Mouse (Mus musculus): ENCODE data around the gene Gtsf1.
"Not testable (repeated sequence)": the region's sequence is repeated elsewhere in the genome, so short reads cannot be mapped to it uniquely, and the experiment has no call there.

Gene Gtsf1

DNA sequence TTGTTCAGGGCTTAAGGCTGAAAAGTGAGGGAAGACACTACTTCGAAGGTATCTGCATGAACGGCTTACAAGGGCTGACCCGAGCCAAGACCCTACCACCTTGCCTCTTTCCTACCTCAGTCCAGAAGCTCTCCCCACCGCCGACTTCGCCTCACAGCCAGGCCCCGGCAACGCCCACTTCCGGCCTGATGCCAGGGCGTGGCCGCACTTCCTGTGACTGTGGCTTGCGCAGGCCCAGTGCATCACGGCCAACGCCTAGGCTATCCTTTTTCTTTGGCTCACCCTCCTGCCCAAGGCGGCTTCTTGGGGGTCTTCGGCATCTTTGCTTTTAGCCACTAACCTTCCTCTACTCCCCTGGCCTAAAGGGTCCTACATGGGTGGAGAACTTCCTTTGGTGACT, at the start of gene Gtsf1:
Gene Gtsf1, minus strand, starts transcription at position 230 of the 400 bp plus-strand sequence.
- Histone ChIP-seq H3K36me3 (ENCODE audit: control insufficient read depth, insufficient read depth, low read length, poor library complexity, severe bottlenecking) (no peaks in the 10 kb centered on the region), H3K27me3 (ENCODE audit: control insufficient read depth, insufficient read depth, low read length, poor library complexity, severe bottlenecking) (no peaks in the 10 kb centered on the region; the same call in 1 of the 2 replicates)
- DNase-seq (ENCODE audit: low read depth, low spot score): no peak

DNA sequence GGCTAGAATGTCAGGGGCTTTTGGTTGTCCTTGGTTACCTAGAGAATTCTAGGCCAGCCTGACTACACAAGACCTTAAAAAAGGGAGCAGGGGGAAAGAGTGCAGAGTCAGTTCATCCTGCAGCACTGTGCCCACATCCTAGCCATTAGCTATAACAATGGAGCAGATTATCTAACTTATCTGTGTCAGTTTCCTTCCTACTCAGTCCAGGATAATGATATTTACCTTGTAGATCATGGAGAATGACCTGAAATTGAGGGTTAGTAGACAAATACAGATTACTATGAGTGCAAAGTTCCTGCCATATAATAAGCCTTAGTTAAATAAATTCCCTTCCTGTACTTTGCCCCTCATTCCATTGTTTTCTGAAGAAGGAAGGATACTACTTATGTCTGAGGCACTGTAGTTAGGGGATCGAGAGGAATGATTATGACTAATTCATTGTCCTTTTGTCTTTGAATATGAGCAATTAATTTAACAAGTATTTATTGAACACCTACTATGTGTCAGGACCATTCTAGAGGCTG, 48.9 kb upstream of the Gtsf1 start:
- peaks cover 45% of the 10 kb centered on the region for H3K36me3 ChIP-seq (ENCODE audit: control insufficient read depth, insufficient read depth, low read length, poor library complexity, severe bottlenecking)
- no peaks in the 10 kb centered on the region for H3K27me3 ChIP-seq (ENCODE audit: control insufficient read depth, insufficient read depth, low read length, poor library complexity, severe bottlenecking)
- no peak for DNase-seq (ENCODE audit: low read depth, low spot score)

DNA sequence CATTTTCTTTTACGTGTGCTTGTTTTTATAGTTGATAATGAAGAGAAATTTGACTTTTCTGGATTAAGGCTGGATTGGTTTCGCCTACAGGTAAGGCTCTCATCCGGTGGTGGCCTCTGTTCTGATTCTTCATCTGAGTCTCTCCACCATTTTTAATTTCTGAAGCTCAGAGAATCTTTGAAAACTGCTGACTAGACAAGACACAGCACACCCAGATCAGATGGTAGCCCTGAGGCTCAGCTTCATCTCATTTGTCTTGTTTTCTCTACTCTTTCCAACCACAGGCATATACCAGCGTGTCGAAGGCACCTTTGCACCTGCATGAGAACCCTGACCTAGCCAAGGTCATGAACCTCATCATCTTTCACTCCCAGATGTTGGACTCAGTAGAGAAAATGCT, 43.5 kb upstream of the Gtsf1 start:
- H3K27me3 ChIP-seq (ENCODE audit: control insufficient read depth, insufficient read depth, low read length, poor library complexity, severe bottlenecking): no peaks in the 10 kb centered on the region
- no peak for DNase-seq (ENCODE audit: low read depth, low spot score)
- H3K36me3 ChIP-seq (ENCODE audit: control insufficient read depth, insufficient read depth, low read length, poor library complexity, severe bottlenecking): peaks cover 39% of the 10 kb centered on the region

DNA sequence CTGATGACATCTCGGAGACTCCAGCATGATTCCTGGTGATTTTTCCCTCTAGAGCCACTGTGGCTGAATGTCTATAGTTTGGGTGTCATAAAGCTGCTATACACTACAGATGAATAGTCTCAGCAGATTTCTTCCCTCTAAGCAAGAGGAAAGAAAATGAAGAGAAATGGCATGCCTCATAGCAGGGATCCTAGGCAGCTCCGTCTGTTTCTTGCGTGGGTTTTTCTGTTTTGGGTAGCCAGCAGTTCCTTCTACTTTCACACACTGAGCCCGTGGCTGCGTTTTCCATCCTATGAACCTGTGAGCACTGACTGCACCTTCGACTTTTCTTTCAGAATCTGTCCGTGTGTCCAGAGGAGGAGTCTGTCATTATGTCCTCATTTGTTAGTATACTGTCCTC, 42.9 kb upstream of the Gtsf1 start:
- no peak for DNase-seq (ENCODE audit: low read depth, low spot score)
- peaks cover 33% of the 10 kb centered on the region for H3K36me3 ChIP-seq (ENCODE audit: control insufficient read depth, insufficient read depth, low read length, poor library complexity, severe bottlenecking)

DNA sequence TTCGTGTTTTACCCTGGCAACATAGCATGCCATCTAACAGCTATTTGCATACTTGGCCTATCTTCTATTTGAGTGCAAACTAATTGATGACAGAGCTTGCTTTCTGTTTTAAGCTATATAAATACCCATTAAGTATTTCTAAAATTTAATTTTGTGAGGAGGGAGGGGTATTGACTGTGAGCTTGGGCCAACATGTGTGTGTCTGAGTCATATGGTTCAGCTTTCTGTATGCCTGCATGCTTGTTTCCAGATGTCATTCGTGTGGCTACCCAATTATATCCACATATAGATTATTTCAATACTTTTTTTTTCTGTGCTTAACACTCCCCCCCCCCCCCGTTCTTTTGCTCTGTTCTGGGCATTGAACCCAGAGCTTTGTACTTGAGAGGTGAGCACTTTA, 42.0 kb upstream of the Gtsf1 start:
- DNase-seq (ENCODE audit: low read depth, low spot score): no peak
- H3K36me3 ChIP-seq (ENCODE audit: control insufficient read depth, insufficient read depth, low read length, poor library complexity, severe bottlenecking): peaks cover 37% of the 10 kb centered on the region
- no peaks in the 10 kb centered on the region for H3K27me3 ChIP-seq (ENCODE audit: control insufficient read depth, insufficient read depth, low read length, poor library complexity, severe bottlenecking)

More for the DNA sequence above, 42.9 kb upstream of the Gtsf1 start:
- H3K27me3 ChIP-seq (ENCODE audit: control insufficient read depth, insufficient read depth, low read length, poor library complexity, severe bottlenecking): no peaks in the 10 kb centered on the region

DNA sequence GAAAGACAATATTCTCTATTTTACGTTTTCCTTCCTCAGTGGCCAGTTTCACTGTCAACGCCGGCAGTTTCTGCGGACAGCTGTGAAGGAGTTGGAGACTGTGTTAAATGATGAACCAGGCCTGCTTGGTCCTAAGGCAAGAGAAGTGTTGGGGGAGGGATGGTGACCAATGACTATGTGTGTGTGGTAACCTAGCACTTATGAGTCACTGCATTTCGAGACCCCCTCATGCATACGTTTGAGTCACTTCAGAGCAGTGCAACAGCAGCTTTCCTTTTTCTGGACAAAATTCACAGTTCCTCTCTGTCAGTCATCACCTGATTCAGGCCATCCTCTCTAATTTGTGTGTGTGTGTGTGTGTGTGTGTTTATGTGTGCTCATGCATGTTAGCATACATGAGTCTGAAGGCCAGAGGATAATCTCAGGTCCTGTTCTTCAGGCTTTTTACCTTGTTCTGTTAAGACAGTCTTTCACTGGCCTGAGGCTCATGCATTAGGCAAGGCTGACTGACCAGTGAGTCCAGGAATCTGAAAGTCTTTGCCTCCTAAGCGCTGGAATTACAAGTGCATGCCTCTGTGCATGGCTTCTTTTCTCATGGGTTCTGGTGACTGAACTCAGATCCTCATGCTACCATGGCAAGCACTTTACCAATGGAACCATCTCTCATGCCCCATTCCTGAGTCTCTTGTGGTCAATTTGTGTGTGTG, 41.4 kb upstream of the Gtsf1 start:
- DNase-seq (ENCODE audit: low read depth, low spot score): no peak
- peaks cover 33% of the 10 kb centered on the region for H3K36me3 ChIP-seq (ENCODE audit: control insufficient read depth, insufficient read depth, low read length, poor library complexity, severe bottlenecking)
- no peaks in the 10 kb centered on the region for H3K27me3 ChIP-seq (ENCODE audit: control insufficient read depth, insufficient read depth, low read length, poor library complexity, severe bottlenecking)

- DNase-seq (ENCODE audit: low read depth, low spot score): no peak
- Histone ChIP-seq H3K36me3 (ENCODE audit: control insufficient read depth, insufficient read depth, low read length, poor library complexity, severe bottlenecking) (peaks cover 25% of the 10 kb centered on the region), H3K27me3 (ENCODE audit: control insufficient read depth, insufficient read depth, low read length, poor library complexity, severe bottlenecking) (no peaks in the 10 kb centered on the region)
Measured at GRCm38 (mm10) chr15:103462539-103463261, 32.4 kb upstream of the Gtsf1 start.

DNA sequence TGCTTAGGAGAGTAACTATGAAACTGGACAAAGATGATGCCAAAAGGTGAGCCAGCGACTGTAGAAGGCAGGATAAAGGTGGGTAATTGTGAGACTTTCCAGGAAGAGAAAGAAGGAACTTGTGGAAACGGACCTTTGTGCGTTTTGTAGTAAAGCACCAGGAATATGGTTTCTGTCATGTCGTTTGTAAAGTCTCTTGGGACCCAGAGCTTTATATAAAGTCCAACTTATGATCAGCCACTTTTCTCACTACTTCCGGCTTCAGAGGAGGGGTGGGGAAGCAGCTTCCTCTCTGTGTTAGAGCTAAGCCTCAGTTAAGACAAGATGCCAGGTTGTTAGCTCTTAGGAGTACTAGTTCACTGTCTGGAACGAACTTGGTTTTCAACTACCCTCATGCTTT, 24.2 kb upstream of the Gtsf1 start:
- DNase-seq (ENCODE audit: low read depth, low spot score): peak; percentile 61
- Histone ChIP-seq H3K36me3 (ENCODE audit: control insufficient read depth, insufficient read depth, low read length, poor library complexity, severe bottlenecking) (peaks cover 6% of the 10 kb centered on the region), H3K27me3 (ENCODE audit: control insufficient read depth, insufficient read depth, low read length, poor library complexity, severe bottlenecking) (no peaks in the 10 kb centered on the region)

GRCm38 (mm10) chr15:103453551-103454218, 23.4 kb upstream of the Gtsf1 start, which contains the start of gene Nckap1l:
Gene Nckap1l (plus strand): TSS chr15:103453794.
- peak; percentile 94 for DNase-seq (ENCODE audit: low read depth, low spot score)
- Histone ChIP-seq H3K36me3 (ENCODE audit: control insufficient read depth, insufficient read depth, low read length, poor library complexity, severe bottlenecking) (peaks cover 6% of the 10 kb centered on the region), H3K27me3 (ENCODE audit: control insufficient read depth, insufficient read depth, low read length, poor library complexity, severe bottlenecking) (no peaks in the 10 kb centered on the region)

DNA sequence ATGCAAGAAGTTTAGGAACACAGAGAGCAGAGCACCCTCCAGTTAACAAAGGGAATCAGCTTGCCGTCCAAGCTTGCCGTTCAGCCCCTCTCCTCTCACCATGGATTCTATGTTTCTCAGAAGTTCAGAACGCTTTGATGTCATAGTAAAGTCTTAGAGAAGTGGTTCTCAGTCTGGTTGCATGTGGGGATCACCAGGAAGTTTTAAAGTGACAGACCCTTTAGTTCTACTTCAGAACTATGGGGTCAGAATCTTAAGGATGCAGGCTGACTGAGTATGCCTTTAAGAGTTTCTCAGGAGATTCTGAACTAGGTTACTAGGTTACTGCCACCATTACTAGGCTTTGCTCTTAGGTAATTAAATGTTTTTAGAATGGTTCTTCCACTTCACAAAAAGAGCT, 18.1 kb upstream of the Gtsf1 start, which contains the start of gene Gtsf2:
Gene Gtsf2, minus strand, starts transcription at position 101 of the 400 bp plus-strand sequence.
- Histone ChIP-seq H3K36me3 (ENCODE audit: control insufficient read depth, insufficient read depth, low read length, poor library complexity, severe bottlenecking) (no peaks in the 10 kb centered on the region), H3K27me3 (ENCODE audit: control insufficient read depth, insufficient read depth, low read length, poor library complexity, severe bottlenecking) (no peaks in the 10 kb centered on the region)
- DNase-seq (ENCODE audit: low read depth, low spot score): no peak

- H3K27me3 ChIP-seq (ENCODE audit: control insufficient read depth, insufficient read depth, low read length, poor library complexity, severe bottlenecking); DNase-seq (ENCODE audit: low read depth, low spot score); H3K36me3 ChIP-seq (ENCODE audit: control insufficient read depth, insufficient read depth, low read length, poor library complexity, severe bottlenecking): not testable (repeated sequence)
Measured at GRCm38 (mm10) chr15:103445966-103446365, 15.7 kb upstream of the Gtsf1 start.

DNA sequence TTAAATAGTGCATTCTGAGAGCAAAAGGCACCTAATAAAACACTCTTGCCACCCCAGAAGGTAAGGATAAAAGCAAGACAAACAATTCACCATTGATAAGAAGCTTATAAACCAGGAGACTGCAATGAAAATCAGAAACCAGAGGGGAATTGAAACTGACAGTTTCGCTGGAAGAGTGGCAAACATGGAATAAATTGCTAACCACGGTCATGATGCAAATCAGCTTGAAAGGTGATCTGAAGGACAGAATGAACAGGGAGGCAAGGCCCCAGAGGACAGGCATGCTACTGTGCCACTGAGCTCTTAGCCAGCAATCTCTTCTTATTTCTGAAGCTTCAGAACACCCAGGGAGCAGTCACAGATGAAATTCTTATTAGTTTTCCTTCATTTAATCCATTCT, 3.3 kb downstream of the Gtsf1 start:
- Histone ChIP-seq H3K36me3 (ENCODE audit: control insufficient read depth, insufficient read depth, low read length, poor library complexity, severe bottlenecking) (no peaks in the 10 kb centered on the region), H3K27me3 (ENCODE audit: control insufficient read depth, insufficient read depth, low read length, poor library complexity, severe bottlenecking) (no peaks in the 10 kb centered on the region)
- no peak for DNase-seq (ENCODE audit: low read depth, low spot score)

GRCm38 (mm10) chr15:103405586-103405985, 24.7 kb downstream of the Gtsf1 start:
- H3K36me3 ChIP-seq (ENCODE audit: control insufficient read depth, insufficient read depth, low read length, poor library complexity, severe bottlenecking); DNase-seq (ENCODE audit: low read depth, low spot score); H3K27me3 ChIP-seq (ENCODE audit: control insufficient read depth, insufficient read depth, low read length, poor library complexity, severe bottlenecking): not testable (repeated sequence)

GRCm38 (mm10) chr15:103401361-103401760, 28.9 kb downstream of the Gtsf1 start:
- no peaks in the 10 kb centered on the region for H3K27me3 ChIP-seq (ENCODE audit: control insufficient read depth, insufficient read depth, low read length, poor library complexity, severe bottlenecking)
- no peak for DNase-seq (ENCODE audit: low read depth, low spot score)
- H3K36me3 ChIP-seq (ENCODE audit: control insufficient read depth, insufficient read depth, low read length, poor library complexity, severe bottlenecking): no peaks in the 10 kb centered on the region

DNA sequence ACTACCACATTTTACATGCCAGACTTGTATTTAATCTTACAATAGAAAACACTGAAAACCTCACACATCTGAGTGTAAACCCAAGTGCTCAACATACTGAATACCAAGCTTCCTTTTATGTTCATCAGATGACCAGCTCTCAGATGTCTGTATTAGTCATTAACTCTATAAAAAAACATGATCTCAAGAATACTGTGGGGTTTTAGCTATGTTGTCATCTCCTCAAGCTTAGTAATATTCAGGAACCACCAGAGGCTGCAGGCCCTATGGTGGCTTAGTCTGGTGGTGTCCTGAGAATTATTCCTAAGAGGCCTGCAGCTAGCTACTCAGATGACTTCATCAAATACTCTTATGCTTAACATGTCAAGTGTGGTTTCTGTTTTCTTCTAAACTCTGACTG, 36.7 kb downstream of the Gtsf1 start:
- DNase-seq (ENCODE audit: low read depth, low spot score): no peak
- no peaks in the 10 kb centered on the region for H3K36me3 ChIP-seq (ENCODE audit: control insufficient read depth, insufficient read depth, low read length, poor library complexity, severe bottlenecking)
- H3K27me3 ChIP-seq (ENCODE audit: control insufficient read depth, insufficient read depth, low read length, poor library complexity, severe bottlenecking): no peaks in the 10 kb centered on the region
